Mouse (Mus musculus): ENCODE results near the gene Smoc2. TPM values are rescaled to one million over a fixed set of nuclear protein-coding genes. Genes with fewer than 3 reads are reported as not detected.

Smoc2 gene
- polyA plus RNA-seq (2014; fragmentation: Nextera tagmentation; extraction: Ambion mirVana) = 1.3 and 2.2 TPM in 2 replicates

DNA sequence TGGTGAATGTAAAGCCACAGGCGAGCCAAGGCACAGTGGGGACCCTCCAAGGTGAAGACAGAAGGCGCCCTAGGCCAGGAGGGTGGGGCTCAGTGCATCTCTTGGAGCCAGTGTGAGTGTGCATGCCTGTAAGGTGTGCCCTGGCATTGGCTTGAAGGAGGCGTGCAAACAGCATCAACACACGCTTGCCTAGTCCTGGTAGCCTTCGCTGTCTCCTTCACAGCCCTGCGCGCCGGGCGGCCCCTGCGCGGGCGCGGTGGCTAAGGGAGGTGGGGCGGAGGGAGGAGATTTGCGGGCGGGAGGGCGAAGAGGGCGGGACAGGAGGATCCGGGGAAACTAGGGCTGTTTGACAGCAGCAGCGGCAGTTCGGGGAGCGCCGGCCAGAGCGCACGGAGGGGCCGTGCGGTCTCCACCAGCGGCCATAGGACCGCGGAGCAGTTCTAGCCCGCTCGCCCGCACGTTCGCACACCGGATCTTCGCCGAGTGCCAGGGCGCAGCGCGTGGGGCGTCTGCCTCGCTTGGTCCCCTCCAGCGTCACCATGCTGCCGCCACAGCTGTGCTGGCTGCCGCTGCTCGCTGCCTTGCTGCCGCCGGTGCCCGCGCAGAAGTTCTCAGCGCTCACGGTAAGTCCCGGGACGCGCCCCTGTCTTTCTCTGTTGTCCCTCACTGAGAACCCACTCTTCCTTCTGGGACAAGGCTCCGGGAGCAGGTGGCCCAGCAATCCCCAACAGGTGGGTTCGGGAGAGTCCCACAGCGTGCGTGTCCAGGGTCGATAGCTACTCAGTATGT, at the start of gene Smoc2:
TSS of gene Smoc2 (plus strand) at position 330 of the 789 bp plus-strand sequence.
- ATAC-seq (peak; percentile 63), DNase-seq (ENCODE audit: low spot score) (peak; percentile 15)
- Histone ChIP-seq H3K9me3 (replicated peaks; ENCODE audit: control insufficient read depth, low read length) (no peaks in the 10 kb centered on the region), H3K9ac (ENCODE audit: low read length) (0 out of 2 replicates have a peak within 1 kb of the TSS, but pooled peaks have one; percentile 25), H3K27ac (ENCODE audit: low read depth, low read length) (no peak within 1 kb of the TSS), H3K4me3 (ENCODE audit: low read depth, low read length) (peak within 1 kb of the TSS; percentile 36), H3K36me3 (ENCODE audit: control insufficient read depth, insufficient read depth, low read length) (no peaks in the 10 kb centered on the region), H3K4me2 (ENCODE audit: low read length) (peak within 1 kb of the TSS; percentile 60), H3K27me3 (replicated peaks; ENCODE audit: control insufficient read depth, insufficient read depth, low read length) (peaks cover 54% of the 10 kb centered on the region), H3K4me1 (ENCODE audit: control insufficient read depth, insufficient read depth, low read length) (no peaks in the 10 kb centered on the region)
- WGBS = under 1% methylated on average over 40 of the region's 61 CpGs

DNA sequence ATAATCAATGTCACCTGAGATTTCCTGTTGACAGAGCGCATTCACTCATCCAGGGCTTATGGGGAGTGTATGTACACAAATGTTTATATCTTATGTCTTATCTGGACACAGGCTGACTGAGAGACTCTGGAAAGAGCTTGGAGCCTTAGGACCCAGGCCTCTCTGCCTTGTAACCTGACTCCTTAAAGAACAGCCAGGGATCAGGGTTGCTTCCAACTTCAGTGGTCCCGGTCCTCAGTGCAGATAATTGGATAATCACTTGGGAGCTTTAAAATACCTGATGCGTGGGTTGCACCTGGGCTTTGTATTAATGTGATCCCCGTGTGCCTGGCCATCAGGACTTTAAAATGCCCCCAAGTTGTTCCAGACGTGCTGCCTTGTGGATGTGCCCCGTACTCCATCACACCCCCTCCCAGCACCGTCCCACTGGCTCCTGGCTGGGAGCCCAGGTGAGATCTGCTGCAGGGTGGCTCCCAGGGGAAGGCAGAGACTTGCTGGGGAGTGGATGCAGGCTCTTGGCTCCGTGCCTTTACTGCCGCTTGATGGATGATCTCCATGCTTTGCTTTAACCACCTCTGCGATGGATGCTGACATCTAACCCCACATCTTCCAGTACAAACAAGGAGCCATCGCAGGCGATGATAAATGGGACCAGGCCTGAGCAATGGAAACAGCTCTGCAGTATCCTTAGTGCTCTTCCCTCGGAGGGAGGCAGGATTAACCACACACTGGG, 48.4 kb upstream of the Smoc2 start:
- Histone ChIP-seq H3K9ac (ENCODE audit: low read length) (no peak overlapping the region), H3K9me3 (replicated peaks; ENCODE audit: control insufficient read depth, low read length) (no peaks in the 10 kb centered on the region), H3K27ac (ENCODE audit: low read depth, low read length) (no peak overlapping the region), H3K4me3 (ENCODE audit: low read depth, low read length) (no peak overlapping the region), H3K4me1 (ENCODE audit: control insufficient read depth, insufficient read depth, low read length) (no peaks in the 10 kb centered on the region), H3K27me3 (replicated peaks; ENCODE audit: control insufficient read depth, insufficient read depth, low read length) (no peaks in the 10 kb centered on the region), H3K36me3 (ENCODE audit: control insufficient read depth, insufficient read depth, low read length) (no peaks in the 10 kb centered on the region), H3K4me2 (ENCODE audit: low read length) (no peak overlapping the region)
- ATAC-seq (no peak), DNase-seq (ENCODE audit: low spot score) (no peak)
- 18% methylated on average over 13 of the region's 13 CpGs for WGBS

DNA sequence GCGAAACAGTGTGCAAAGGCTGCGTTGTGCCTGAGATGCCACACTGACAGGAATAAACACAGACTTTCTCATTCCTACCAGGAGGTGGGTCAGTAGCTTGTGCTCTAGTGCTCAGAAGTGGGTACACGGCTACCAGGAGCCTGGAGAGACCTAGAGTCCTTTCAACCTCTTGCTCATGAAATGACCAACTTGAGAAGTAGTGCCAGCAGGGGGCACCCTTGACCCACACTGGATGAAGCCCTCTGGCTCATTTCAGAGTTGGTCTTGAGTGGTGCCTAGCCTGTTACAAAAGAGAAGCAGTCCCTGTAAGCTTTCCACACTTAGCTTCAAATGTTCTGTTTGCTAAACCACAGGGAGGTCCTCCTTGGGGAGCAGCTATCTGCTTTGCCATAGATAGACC, 46.7 kb upstream of the Smoc2 start:
- no peak overlapping the region for H3K4me3 ChIP-seq (ENCODE audit: low read depth, low read length)
- H3K36me3 ChIP-seq (ENCODE audit: control insufficient read depth, insufficient read depth, low read length) = no peaks in the 10 kb centered on the region
- no peak overlapping the region for H3K4me2 ChIP-seq (ENCODE audit: low read length)
- H3K4me1 ChIP-seq (ENCODE audit: control insufficient read depth, insufficient read depth, low read length) = no peaks in the 10 kb centered on the region
- H3K9me3 ChIP-seq (replicated peaks; ENCODE audit: control insufficient read depth, low read length) = no peaks in the 10 kb centered on the region
- H3K27ac ChIP-seq (ENCODE audit: low read depth, low read length) = no peak overlapping the region
- H3K27me3 ChIP-seq (replicated peaks; ENCODE audit: control insufficient read depth, insufficient read depth, low read length) = no peaks in the 10 kb centered on the region
- no peak overlapping the region for H3K9ac ChIP-seq (ENCODE audit: low read length)
- ATAC-seq = no peak
- peak; percentile 77 for DNase-seq (ENCODE audit: low spot score)
- WGBS = 51% methylated on average over 3 of the region's 3 CpGs

DNA sequence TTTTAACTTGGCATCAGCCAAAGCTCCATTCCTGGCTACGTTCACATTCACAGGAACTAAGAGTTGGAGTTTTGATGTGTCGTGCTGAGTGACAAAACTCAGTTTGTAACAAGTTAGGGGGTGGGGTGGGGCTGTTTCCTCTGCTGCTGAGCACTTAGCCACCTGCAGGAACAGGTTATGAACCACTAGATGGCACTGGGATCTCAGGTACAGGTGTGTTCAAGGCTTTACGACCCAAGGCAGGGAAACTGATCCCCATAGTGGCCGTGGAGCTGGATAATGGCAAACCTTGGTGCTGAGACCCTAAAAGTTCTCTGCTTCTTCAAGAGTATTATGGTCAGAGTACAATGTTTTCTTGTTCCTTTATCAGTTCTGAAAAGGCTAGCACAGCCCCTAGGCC, 45.6 kb upstream of the Smoc2 start:
- ATAC-seq = no peak
- Histone ChIP-seq H3K4me3 (ENCODE audit: low read depth, low read length) (no peak overlapping the region), H3K9me3 (replicated peaks; ENCODE audit: control insufficient read depth, low read length) (no peaks in the 10 kb centered on the region), H3K9ac (ENCODE audit: low read length) (no peak overlapping the region), H3K36me3 (ENCODE audit: control insufficient read depth, insufficient read depth, low read length) (no peaks in the 10 kb centered on the region), H3K4me1 (ENCODE audit: control insufficient read depth, insufficient read depth, low read length) (no peaks in the 10 kb centered on the region), H3K4me2 (ENCODE audit: low read length) (no peak overlapping the region), H3K27ac (ENCODE audit: low read depth, low read length) (no peak overlapping the region), H3K27me3 (replicated peaks; ENCODE audit: control insufficient read depth, insufficient read depth, low read length) (no peaks in the 10 kb centered on the region)
- WGBS = 51% methylated on average over 4 of the region's 4 CpGs
- DNase-seq (ENCODE audit: low spot score) = no peak

DNA sequence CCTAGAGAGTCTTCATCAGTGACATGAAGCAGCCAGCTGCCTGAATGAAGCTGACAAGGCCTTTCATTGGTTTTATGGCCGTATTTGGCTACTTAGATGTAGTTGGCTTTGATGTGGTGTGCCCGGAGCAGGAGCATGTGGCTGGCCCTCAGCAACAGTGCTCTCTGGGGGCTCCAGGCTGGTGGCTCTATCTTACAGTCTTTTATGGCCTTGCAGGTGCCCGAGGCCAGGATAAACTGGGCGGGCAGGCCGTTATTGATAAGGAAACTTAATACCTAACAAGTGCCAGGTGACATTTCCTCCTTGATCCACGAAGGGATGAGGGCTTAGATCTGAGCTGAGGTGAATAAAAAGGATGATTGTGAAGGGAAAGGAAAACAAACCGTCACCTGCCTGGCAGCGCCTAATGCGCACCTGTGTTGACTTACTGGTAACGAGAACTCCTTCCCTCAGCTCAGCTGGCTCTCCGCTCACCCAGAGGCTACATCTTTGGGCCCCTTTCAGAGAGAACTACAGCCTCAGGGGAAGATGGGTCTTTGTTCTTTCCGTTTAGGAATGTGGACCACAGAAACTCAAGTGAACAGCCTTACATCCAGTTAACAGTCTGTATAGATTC, 44.4 kb upstream of the Smoc2 start:
- no peak for DNase-seq (ENCODE audit: low spot score)
- H3K9ac ChIP-seq (ENCODE audit: low read length) = no peak overlapping the region
- H3K27me3 ChIP-seq (replicated peaks; ENCODE audit: control insufficient read depth, insufficient read depth, low read length) = no peaks in the 10 kb centered on the region
- H3K9me3 ChIP-seq (replicated peaks; ENCODE audit: control insufficient read depth, low read length) = no peaks in the 10 kb centered on the region
- H3K4me3 ChIP-seq (ENCODE audit: low read depth, low read length) = no peak overlapping the region
- 71% methylated on average over 12 of the region's 12 CpGs for WGBS
- H3K27ac ChIP-seq (ENCODE audit: low read depth, low read length) = no peak overlapping the region
- no peak for ATAC-seq
- no peak overlapping the region for H3K4me2 ChIP-seq (ENCODE audit: low read length)
- no peaks in the 10 kb centered on the region for H3K36me3 ChIP-seq (ENCODE audit: control insufficient read depth, insufficient read depth, low read length)
- no peaks in the 10 kb centered on the region for H3K4me1 ChIP-seq (ENCODE audit: control insufficient read depth, insufficient read depth, low read length)

DNA sequence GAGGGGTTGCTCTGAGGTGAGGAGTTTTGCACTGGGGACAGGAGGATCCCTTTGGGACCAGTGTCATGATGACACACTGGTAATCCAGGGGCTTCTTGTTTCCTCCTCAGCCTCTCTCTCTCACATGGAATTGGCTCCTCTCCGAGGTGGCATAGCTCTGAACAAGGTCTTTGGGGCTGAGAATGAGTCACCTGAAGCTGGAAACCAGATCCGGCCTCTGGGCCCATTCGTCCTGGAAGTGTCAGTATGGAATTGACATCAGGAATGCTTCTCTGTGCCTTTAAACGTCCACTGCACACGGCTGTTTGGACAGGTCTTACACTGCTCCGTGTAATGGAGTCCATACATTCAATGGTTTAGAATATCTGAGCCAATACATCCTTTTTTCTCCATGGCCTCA, 42.2 kb upstream of the Smoc2 start:
- Histone ChIP-seq H3K36me3 (ENCODE audit: control insufficient read depth, insufficient read depth, low read length) (no peaks in the 10 kb centered on the region), H3K4me2 (ENCODE audit: low read length) (no peak overlapping the region), H3K4me1 (ENCODE audit: control insufficient read depth, insufficient read depth, low read length) (no peaks in the 10 kb centered on the region), H3K4me3 (ENCODE audit: low read depth, low read length) (no peak overlapping the region), H3K27ac (ENCODE audit: low read depth, low read length) (no peak overlapping the region), H3K27me3 (replicated peaks; ENCODE audit: control insufficient read depth, insufficient read depth, low read length) (no peaks in the 10 kb centered on the region), H3K9ac (ENCODE audit: low read length) (no peak overlapping the region), H3K9me3 (replicated peaks; ENCODE audit: control insufficient read depth, low read length) (no peaks in the 10 kb centered on the region)
- ATAC-seq (no peak), DNase-seq (ENCODE audit: low spot score) (no peak)
- WGBS = 72% methylated on average over 6 of the region's 6 CpGs

DNA sequence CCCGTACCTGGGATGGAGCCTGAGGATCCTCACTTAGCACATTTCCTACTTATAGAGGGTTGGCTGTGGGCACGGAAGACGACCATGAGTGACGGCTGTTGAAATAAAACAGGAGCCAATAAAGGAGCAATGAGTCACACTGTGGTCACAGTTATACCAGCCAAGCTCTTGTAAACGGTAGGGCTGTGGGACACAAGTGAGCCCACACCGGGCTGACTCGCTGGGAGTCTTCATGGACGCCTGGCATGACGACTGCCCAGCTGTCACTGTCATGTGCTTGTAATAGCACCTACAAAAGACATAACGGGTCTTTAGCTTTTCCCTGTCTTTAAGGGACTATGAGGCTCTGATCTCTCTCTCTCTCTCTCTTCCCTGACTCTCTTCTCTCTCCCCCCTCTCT, 39.3 kb upstream of the Smoc2 start:
- ATAC-seq (no peak), DNase-seq (ENCODE audit: low spot score) (no peak)
- Histone ChIP-seq H3K27ac (ENCODE audit: low read depth, low read length) (no peak overlapping the region), H3K27me3 (replicated peaks; ENCODE audit: control insufficient read depth, insufficient read depth, low read length) (no peaks in the 10 kb centered on the region), H3K4me1 (ENCODE audit: control insufficient read depth, insufficient read depth, low read length) (no peaks in the 10 kb centered on the region), H3K9ac (ENCODE audit: low read length) (no peak overlapping the region), H3K36me3 (ENCODE audit: control insufficient read depth, insufficient read depth, low read length) (no peaks in the 10 kb centered on the region), H3K4me3 (ENCODE audit: low read depth, low read length) (no peak overlapping the region), H3K4me2 (ENCODE audit: low read length) (no peak overlapping the region), H3K9me3 (replicated peaks; ENCODE audit: control insufficient read depth, low read length) (no peaks in the 10 kb centered on the region)
- 85% methylated on average over 10 of the region's 10 CpGs for WGBS

DNA sequence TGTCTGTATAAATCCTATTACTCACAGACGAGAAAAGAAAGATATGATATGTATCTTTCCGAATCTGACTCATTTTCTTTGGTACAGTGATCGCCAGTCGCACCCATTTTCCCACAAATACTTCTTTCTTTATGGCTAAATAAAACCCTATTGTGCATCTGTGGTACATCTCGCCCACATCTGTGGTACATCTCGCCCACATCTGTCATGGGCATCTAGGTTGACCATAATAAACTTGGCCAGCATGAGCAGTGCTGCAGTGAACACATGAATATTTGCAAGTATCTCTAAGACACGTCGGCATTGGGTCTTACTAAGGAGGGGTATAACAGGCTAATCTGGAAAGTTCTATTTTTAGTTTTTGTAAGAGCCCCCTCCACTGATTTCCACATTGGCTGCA, 36.7 kb upstream of the Smoc2 start:
- Histone ChIP-seq H3K4me2 (ENCODE audit: low read length) (no peak overlapping the region), H3K36me3 (ENCODE audit: control insufficient read depth, insufficient read depth, low read length) (no peaks in the 10 kb centered on the region), H3K4me1 (ENCODE audit: control insufficient read depth, insufficient read depth, low read length) (no peaks in the 10 kb centered on the region), H3K9ac (ENCODE audit: low read length) (no peak overlapping the region), H3K27ac (ENCODE audit: low read depth, low read length) (no peak overlapping the region), H3K9me3 (replicated peaks; ENCODE audit: control insufficient read depth, low read length) (no peaks in the 10 kb centered on the region), H3K27me3 (replicated peaks; ENCODE audit: control insufficient read depth, insufficient read depth, low read length) (no peaks in the 10 kb centered on the region), H3K4me3 (ENCODE audit: low read depth, low read length) (no peak overlapping the region)
- no peak for DNase-seq (ENCODE audit: low spot score)
- WGBS = 94% methylated on average over 8 of the region's 8 CpGs
- ATAC-seq = no peak
